Mouse (Mus musculus) kidney, postnatal 4 days (tissue): Measurements from ENCODE around the gene Kcns3.
"Not testable (repeated sequence)": the region's sequence is repeated elsewhere in the genome, so short reads cannot be mapped to it uniquely, and the experiment has no call there.

Experiments used
- DNase-seq, 2 experiments: peaks; one replicate each; pipeline ENCODE4 v3.0.0; 2021; ENCODE audit warnings: mixed read lengths in 2 of 2

Kcns3 gene

GRCm38 (mm10) chr12:11071079-11071478 lies 79.8 kb downstream of the Kcns3 start:
- DNase-seq = no peak

GRCm38 (mm10) chr12:11066865-11067264 lies 84.0 kb downstream of the Kcns3 start:
- DNase-seq = no peak

GRCm38 (mm10) chr12:11052676-11053075 lies 98.2 kb downstream of the Kcns3 start:
- not testable (repeated sequence) for DNase-seq

- DNase-seq = no peak
Observed at GRCm38 (mm10) chr12:11041821-11042220, 109.0 kb downstream of the Kcns3 start.
